Mouse (Mus musculus) heart, postnatal 0 days (tissue): ENCODE measurements at regions not wholly inside any gene's neighbourhood (a gene's known extent, or its start where the extent isn't known, plus 50 kb on each side); places are given as distances from the start of the nearest gene placed in this dataset.

Experiments used
- CTCF ChIP-seq: IDR thresholded peaks from 2 replicates; pipeline ENCODE4 v1.5.1; 2016; ENCODE audit warnings: antibody characterized with exemption, control low read depth, low read depth
- EP300 ChIP-seq: IDR thresholded peaks from 2 replicates; pipeline ENCODE4 v1.6.1; 2016; ENCODE audit warnings: antibody characterized with exemption, low read depth

- TF ChIP-seq CTCF (no peak), EP300 (no peak)
Measured at GRCm38 (mm10) chr7:70908921-70909320, 442.4 kb downstream of the Gm10295 start.
